Mouse (Mus musculus) cerebellum, postnatal 36 days (tissue): Measurements from ENCODE around the gene Tcta.
"Not testable (repeated sequence)": the region's sequence is repeated elsewhere in the genome, so short reads cannot be mapped to it uniquely, and the experiment has no call there.

Experiments used
- DNase-seq, 2 experiments: peaks; one replicate each; pipeline ENCODE4 v3.0.0; 2021 to 2022; ENCODE audit warnings: mixed read lengths in 2 of 2

Gene Tcta

GRCm38 (mm10) chr9:108305629-108306520, at the start of gene Tcta, which contains the start of gene Rhoa:
TSS of gene Tcta (minus strand) at chr9:108306160.
TSS of gene Rhoa (plus strand) at chr9:108306129.
- peak; percentile 97 to 99 for DNase-seq

GRCm38 (mm10) chr9:108349727-108350126, 43.8 kb upstream of the Tcta start:
- no peak for DNase-seq

GRCm38 (mm10) chr9:108348290-108348680, 42.3 kb upstream of the Tcta start:
- DNase-seq, result no peak

- peak; percentile 84 to 90 for DNase-seq
These were observed 41.8 kb upstream of the Tcta start, which contains the start of gene Usp4 for GRCm38 (mm10) chr9:108347540-108348289. TSS of gene Usp4 (plus strand) at chr9:108347853.

- DNase-seq, result no peak
These were observed 41.1 kb upstream of the Tcta start for GRCm38 (mm10) chr9:108347024-108347423.

GRCm38 (mm10) chr9:108344471-108344870, 38.5 kb upstream of the Tcta start:
- no peak for DNase-seq

- no peak for DNase-seq
These were observed 37.9 kb upstream of the Tcta start for GRCm38 (mm10) chr9:108343835-108344234.

- no peak for DNase-seq
These were observed 37.4 kb upstream of the Tcta start for GRCm38 (mm10) chr9:108343331-108343730.

- DNase-seq, result no peak
These were observed 36.4 kb upstream of the Tcta start for GRCm38 (mm10) chr9:108342301-108342831.

- no peak for DNase-seq
These were observed 35.8 kb upstream of the Tcta start for GRCm38 (mm10) chr9:108341801-108342200.

- DNase-seq, result no peak
These were observed 35.1 kb upstream of the Tcta start for GRCm38 (mm10) chr9:108341139-108341475.

- no peak for DNase-seq
These were observed 34.5 kb upstream of the Tcta start for GRCm38 (mm10) chr9:108340258-108341138.

GRCm38 (mm10) chr9:108339886-108340257, 33.9 kb upstream of the Tcta start:
- DNase-seq, result peak; percentile 22 to 24

- DNase-seq, result peak; percentile 81 to 83
These were observed 33.2 kb upstream of the Tcta start, which contains the start of gene Gpx1 for GRCm38 (mm10) chr9:108338886-108339781. TSS of gene Gpx1 (plus strand) at chr9:108338903.

GRCm38 (mm10) chr9:108338551-108338885, 32.6 kb upstream of the Tcta start:
- no peak for DNase-seq

- no peak for DNase-seq
These were observed 32.0 kb upstream of the Tcta start for GRCm38 (mm10) chr9:108337848-108338550.

GRCm38 (mm10) chr9:108325811-108326210, 19.9 kb upstream of the Tcta start:
- DNase-seq, result no peak

GRCm38 (mm10) chr9:108324784-108325183, 18.8 kb upstream of the Tcta start:
- DNase-seq, result peak in 1 of 2 experiments; percentile 32

- DNase-seq, result not testable (repeated sequence)
These were observed 16.1 kb upstream of the Tcta start for GRCm38 (mm10) chr9:108322054-108322453.

GRCm38 (mm10) chr9:108318462-108318861, 12.5 kb upstream of the Tcta start:
- no peak for DNase-seq

- DNase-seq, result no peak
These were observed 11.6 kb upstream of the Tcta start for GRCm38 (mm10) chr9:108317572-108317971.
